Mouse (Mus musculus) naive thymus-derived CD4-positive, alpha-beta T cell, adult 2 months (primary cell): ENCODE results near the gene Glul.

Experiments used
- DNase-seq: peaks from one replicate; pipeline ENCODE4 v3.0.0-alpha.2; 2011; ENCODE audit warnings: low read depth

Gene Glul

GRCm38 (mm10) chr1:153909963-153910291 is 10.2 kb downstream of the Glul start:
- no peak for DNase-seq

GRCm38 (mm10) chr1:153910423-153910822 is 10.7 kb downstream of the Glul start:
- DNase-seq: no peak

- DNase-seq: no peak
Measured at GRCm38 (mm10) chr1:153911276-153911795, 11.6 kb downstream of the Glul start.

GRCm38 (mm10) chr1:153913869-153914268 is 14.1 kb downstream of the Glul start:
- no peak for DNase-seq

GRCm38 (mm10) chr1:153918521-153919206 is 18.9 kb downstream of the Glul start:
- DNase-seq: no peak

- DNase-seq: no peak
Measured at GRCm38 (mm10) chr1:153921642-153922041, 21.9 kb downstream of the Glul start.

GRCm38 (mm10) chr1:153922571-153923021 is 22.9 kb downstream of the Glul start:
- no peak for DNase-seq

- no peak for DNase-seq
Measured at GRCm38 (mm10) chr1:153924395-153925385, 24.9 kb downstream of the Glul start.

- no peak for DNase-seq
Measured at GRCm38 (mm10) chr1:153930431-153930830, 30.7 kb downstream of the Glul start.

- DNase-seq: no peak
Measured at GRCm38 (mm10) chr1:153933772-153934171, 34.0 kb downstream of the Glul start.

GRCm38 (mm10) chr1:153935844-153936380 is 36.2 kb downstream of the Glul start:
- DNase-seq: no peak

GRCm38 (mm10) chr1:153937025-153937424 is 37.3 kb downstream of the Glul start:
- no peak for DNase-seq

GRCm38 (mm10) chr1:153940986-153941385 is 41.2 kb downstream of the Glul start:
- DNase-seq: no peak

- DNase-seq: no peak
Measured at GRCm38 (mm10) chr1:153945181-153945580, 45.4 kb downstream of the Glul start.

GRCm38 (mm10) chr1:153946971-153947370 is 47.2 kb downstream of the Glul start:
- no peak for DNase-seq

- no peak for DNase-seq
Measured at GRCm38 (mm10) chr1:153947837-153948236, 48.1 kb downstream of the Glul start.

- no peak for DNase-seq
Measured at GRCm38 (mm10) chr1:153953232-153953631, 53.5 kb downstream of the Glul start.

- no peak for DNase-seq
Measured at GRCm38 (mm10) chr1:153953797-153954196, 54.1 kb downstream of the Glul start.

- no peak for DNase-seq
Measured at GRCm38 (mm10) chr1:153957850-153958249, 58.1 kb downstream of the Glul start.
